Mouse (Mus musculus): ENCODE results near the gene Gnl2.

GRCm38 (mm10) chr4:124986739-124987710 is 29.4 kb upstream of the Gnl2 start:
- TF ChIP-seq GATA1 (IDR thresholded peaks at IDR 0.05; ENCODE audit: borderline replicate concordance, low read length), result no peak
- TF ChIP-seq FLI1 (IDR thresholded peaks at IDR 0.05; ENCODE audit: low read length), result no peak
